Mouse (Mus musculus) bone marrow macrophage, adult 2 months (primary cell): ENCODE results near the gene Wdr95.

ENCODE experiments used
- CTCF ChIP-seq: IDR thresholded peaks from 2 replicates; pipeline ENCODE4 v1.5.1; 2012; ENCODE audit warnings: low read depth, mild to moderate bottlenecking, low read length, moderate library complexity
- POLR2A ChIP-seq: IDR thresholded peaks from 2 replicates; pipeline ENCODE4 v1.6.1; 2012; ENCODE audit warnings: mild to moderate bottlenecking, low read depth, low read length, borderline replicate concordance

DNA sequence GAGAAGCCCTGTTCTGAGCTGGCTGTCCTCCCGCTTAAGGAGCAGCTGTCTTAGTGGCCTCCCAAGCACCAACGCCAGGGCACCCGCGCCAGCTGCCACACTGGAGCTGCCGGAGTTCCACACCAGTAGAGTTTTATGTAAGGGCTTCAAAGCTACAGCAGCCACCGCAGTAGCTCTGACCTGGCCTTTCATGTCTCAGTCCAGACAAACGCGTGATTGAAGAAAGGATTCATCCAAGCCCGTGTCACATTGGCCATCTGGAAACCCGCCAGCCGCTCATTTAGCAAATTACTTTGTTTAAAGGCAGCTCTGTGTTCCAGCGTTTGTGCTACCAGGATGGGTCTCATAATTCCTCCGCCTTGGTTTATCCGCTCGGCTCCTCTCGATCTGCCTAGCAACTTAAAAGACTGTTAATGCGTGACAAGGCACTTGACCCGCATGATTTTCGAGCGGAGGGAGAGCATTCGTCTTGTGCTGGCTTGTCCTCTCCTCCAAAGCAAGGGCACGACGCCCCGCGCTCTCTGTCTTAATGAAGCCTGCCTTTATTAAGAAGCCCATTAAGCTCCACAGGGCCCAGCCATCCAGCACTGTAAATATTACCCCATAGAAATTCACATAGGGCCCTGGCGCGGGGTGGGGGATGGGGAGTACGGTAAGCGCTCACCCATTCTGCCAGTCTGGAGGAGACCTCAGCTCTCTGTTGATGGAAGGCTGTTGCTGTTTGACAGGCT, at the start of gene Wdr95:
- TF ChIP-seq CTCF (no peak), POLR2A (no peak)
